Mouse (Mus musculus) ES-Bruce4 (cell line): ENCODE data around the gene Lat.

Experiments
- CTCF ChIP-seq: IDR thresholded peaks from one replicate; pipeline ENCODE4 v1.8.1; 2011; ENCODE audit warnings: low read depth, low read length
- POLR2A ChIP-seq: IDR thresholded peaks from one replicate; pipeline ENCODE4 v1.8.1; 2011; ENCODE audit warnings: low read length; ENCODE audit not compliant: insufficient read depth

DNA sequence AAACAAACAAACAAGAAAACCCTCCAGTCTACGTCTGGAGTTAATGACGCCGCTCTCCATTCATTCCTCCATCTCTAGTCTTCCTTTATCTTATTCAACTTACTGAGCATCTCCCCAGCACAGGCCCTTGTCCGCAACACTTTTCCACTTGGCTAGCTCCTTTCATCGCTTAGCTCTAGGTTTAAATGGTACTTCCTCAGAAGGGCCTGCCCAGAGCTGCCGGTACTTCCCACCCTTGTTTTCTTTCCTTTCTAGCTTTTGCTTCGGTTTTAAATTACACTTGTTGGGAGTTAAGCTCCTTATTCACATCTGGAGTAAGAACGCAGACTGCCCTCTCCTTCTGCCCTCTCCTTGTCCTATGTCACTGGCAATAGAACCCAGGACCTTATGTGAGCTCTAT lies 47.7 kb upstream of the Lat start:
- TF ChIP-seq CTCF, result no peak
- no peak for TF ChIP-seq POLR2A
